ENCODE assay signal across 9 mouse cellular contexts in genomic region chr6:55399910-55400309, GRCm38 (mm10). TPM values are rescaled to one million over a fixed set of nuclear protein-coding genes. Genes with fewer than 3 reads are reported as not detected.
DNase-seq lines count a peak whose midpoint lies in the region; ATAC-seq lines count a peak whose summit lies in the region.
"Had no signal": no experiment of that assay in that cellular context is flagged by ENCODE, and none has a peak within 500 bp of the region (broad histone marks: within the 10 kb centered on the region; RNA-seq: fewer than 3 reads in every experiment).

No protein-coding gene starts in this region.

- peak; percentile 39 for DNase-seq in gastrocnemius, postnatal 10 days
- no peak for DNase-seq in gastrocnemius, postnatal 25 days
- peak; percentile 39 for DNase-seq in 3134 (ENCODE audit: extremely low read depth, insufficient read length, low spot score)
- peak; percentile 76 for DNase-seq in kidney, postnatal 14 days
- DNase-seq in lung, postnatal 36 days, result peak; percentile 44

- ATAC-seq in cerebellum, adult (ENCODE audit: insufficient number of reproducible peaks, low FRiP score, low TSS enrichment), result peak; percentile 32
- no peak for ATAC-seq in granulocyte monocyte progenitor cell, adult 5-6 weeks (replicated peaks; ENCODE audit: poor library complexity, severe bottlenecking)
- no peak for ATAC-seq in monocyte, adult 5-6 weeks (replicated peaks; ENCODE audit: insufficient number of reproducible peaks, low FRiP score, low TSS enrichment, poor library complexity, severe bottlenecking)

RNA-seq across cellular contexts. Expression of gene Ghrhr, which starts 23.8 kb away (rescaled TPM):
- not detected for total RNA-seq in gastrocnemius, postnatal 10 days (2021)
- total RNA-seq in gastrocnemius, postnatal 25 days (2021), result not detected
- not detected in 2 replicates for total RNA-seq in granulocyte monocyte progenitor cell, adult 5-6 weeks (2014; fragmentation: Nextera tagmentation)
- not detected in 2 replicates for total RNA-seq in granulocyte monocyte progenitor cell, adult 5-6 weeks (2017)
- not detected in 3 replicates for total RNA-seq in monocyte, adult 5-6 weeks (2017)
- total RNA-seq: CH12.LX had no signal

RNA-seq across cellular contexts. Expression of gene Adcyap1r1, which starts 51.9 kb away (rescaled TPM):
- 1 to 10 TPM; 4.1 to 7.5 TPM for total RNA-seq in gastrocnemius, postnatal 10 days (2021)
- 1 to 10 TPM; 1.2 to 2.8 TPM for total RNA-seq in gastrocnemius, postnatal 25 days (2021)
- total RNA-seq in granulocyte monocyte progenitor cell, adult 5-6 weeks (2014; fragmentation: Nextera tagmentation), result 1.6 TPM in 1 of 2 replicates, not detected in the other
- total RNA-seq in granulocyte monocyte progenitor cell, adult 5-6 weeks (2017), result not detected in 2 replicates
- not detected in 3 replicates for total RNA-seq in monocyte, adult 5-6 weeks (2017)
- total RNA-seq: CH12.LX had no signal
